Mouse (Mus musculus) kidney, embryonic 16.5 days (tissue): ENCODE results near the gene Lcn12. TPM values are rescaled to one million over a fixed set of nuclear protein-coding genes. Genes with fewer than 3 reads are reported as not detected.

Experiments
- ATAC-seq: fragments of 200-750 bp; cut with Nextera tagmentation; 2 replicates; pipeline ENCODE4 v1.8.0; 2017; ENCODE audit warnings: moderate TSS enrichment; ENCODE audit not compliant: low FRiP score, low TSS enrichment
- H3K27ac ChIP-seq: fragments of 300-500 bp; sonication (generic); 2 replicates; pipeline ENCODE4 v1.5.1; 2014; ENCODE audit warnings: low read length
- H3K27me3 ChIP-seq: fragments of 300-500 bp; sonication (generic); 2 replicates; pipeline ENCODE4 v1.6.1; 2014; ENCODE audit warnings: low read length, control low read depth, mixed read lengths; ENCODE audit not compliant: insufficient read depth
- H3K36me3 ChIP-seq: fragments of 300-500 bp; sonication (generic); 2 replicates; pipeline ENCODE4 v1.6.1; 2014; ENCODE audit warnings: low read length, control low read depth, mixed read lengths; ENCODE audit not compliant: insufficient read depth
- H3K4me1 ChIP-seq: fragments of 300-500 bp; sonication (generic); 2 replicates; pipeline ENCODE4 v1.6.1; 2014; ENCODE audit warnings: low read length, control low read depth, mixed read lengths; ENCODE audit not compliant: insufficient read depth
- H3K4me2 ChIP-seq: fragments of 300-500 bp; sonication (generic); replicated peaks from 2 replicates; pipeline ENCODE4 v1.6.1; 2014; ENCODE audit warnings: low read depth, low read length
- H3K4me3 ChIP-seq: fragments of 300-500 bp; sonication (generic); 2 replicates; pipeline ENCODE4 v1.5.1; 2014; ENCODE audit warnings: mild to moderate bottlenecking, low read length
- H3K9ac ChIP-seq: fragments of 300-500 bp; sonication (generic); replicated peaks from 2 replicates; pipeline ENCODE4 v1.6.1; 2014; ENCODE audit warnings: low read length
- H3K9me3 ChIP-seq: fragments of 300-500 bp; sonication (generic); 2 replicates; pipeline ENCODE4 v1.6.1; 2016; ENCODE audit warnings: low read length, control low read depth
- WGBS: fragments of 180-500 bp; shearing (Covaris S2); extraction: QIAGEN DNeasy Blood & Tissue Kit; methylation state at CpG from one replicate; pipeline ENCODE4 v1.1.7; 2014; 5-methylcytosine and 5-hydroxymethylcytosine counted together
- polyA plus RNA-seq: library from polyadenylated mRNA; unstranded; fragments of >200 nt; fragmentation: Nextera tagmentation; extraction: Ambion mirVana; gene quantifications from 2 replicates; pipeline ENCODE4 v1.2.1, GENCODE M21; 2015

Lcn12 gene
- polyA plus RNA-seq, 1 experiment from 2014 or later: not detected

- Histone ChIP-seq H3K4me1 (peaks cover 3% of the 10 kb centered on the region), H3K9me3 (no peaks in the 10 kb centered on the region), H3K27ac (no peak overlapping the region), H3K9ac (no peak overlapping the region), H3K4me3 (no peak overlapping the region), H3K27me3 (no peaks in the 10 kb centered on the region), H3K36me3 (peaks cover 24% of the 10 kb centered on the region), H3K4me2 (no peak overlapping the region)
- WGBS: 35% methylated on average over 5 of the region's 5 CpGs
- peak; percentile 60; the same call in 1 of the 2 replicates for ATAC-seq
Observed at GRCm38 (mm10) chr2:25506964-25507363, 13.3 kb upstream of the Lcn12 start.

- WGBS: 95% methylated on average over 4 of the region's 4 CpGs
- H3K4me1 ChIP-seq: peaks cover 11% of the 10 kb centered on the region
- no peak for ATAC-seq
- peaks cover 24% of the 10 kb centered on the region for H3K36me3 ChIP-seq
- no peak overlapping the region for H3K4me3 ChIP-seq
- no peaks in the 10 kb centered on the region for H3K27me3 ChIP-seq
- H3K4me2 ChIP-seq: no peak overlapping the region
- no peak overlapping the region for H3K9ac ChIP-seq
- no peaks in the 10 kb centered on the region for H3K9me3 ChIP-seq
- H3K27ac ChIP-seq: no peak overlapping the region
Observed at GRCm38 (mm10) chr2:25505860-25506259, 12.1 kb upstream of the Lcn12 start.

GRCm38 (mm10) chr2:25505000-25505399, 11.3 kb upstream of the Lcn12 start:
- no peak overlapping the region for H3K27ac ChIP-seq
- no peak overlapping the region for H3K9ac ChIP-seq
- ATAC-seq: no peak
- H3K4me1 ChIP-seq: peaks cover 14% of the 10 kb centered on the region
- H3K27me3 ChIP-seq: no peaks in the 10 kb centered on the region
- peaks cover 24% of the 10 kb centered on the region for H3K36me3 ChIP-seq
- no peak overlapping the region for H3K4me3 ChIP-seq
- no peak overlapping the region for H3K4me2 ChIP-seq
- no peaks in the 10 kb centered on the region for H3K9me3 ChIP-seq
- WGBS: 89% methylated on average over 1 of the region's 1 CpGs

GRCm38 (mm10) chr2:25504538-25504937, 10.8 kb upstream of the Lcn12 start:
- H3K4me3 ChIP-seq: no peak overlapping the region
- WGBS: 96% methylated on average over 15 of the region's 19 CpGs
- H3K27me3 ChIP-seq: no peaks in the 10 kb centered on the region
- peaks cover 14% of the 10 kb centered on the region for H3K4me1 ChIP-seq
- H3K4me2 ChIP-seq: no peak overlapping the region
- ATAC-seq: no peak
- H3K9ac ChIP-seq: no peak overlapping the region
- no peaks in the 10 kb centered on the region for H3K9me3 ChIP-seq
- H3K27ac ChIP-seq: no peak overlapping the region
- peaks cover 24% of the 10 kb centered on the region for H3K36me3 ChIP-seq

GRCm38 (mm10) chr2:25502726-25503125, 9.0 kb upstream of the Lcn12 start:
- H3K4me1 ChIP-seq: peaks cover 14% of the 10 kb centered on the region
- H3K4me3 ChIP-seq: no peak overlapping the region
- H3K4me2 ChIP-seq: no peak overlapping the region
- no peak overlapping the region for H3K9ac ChIP-seq
- no peaks in the 10 kb centered on the region for H3K9me3 ChIP-seq
- H3K36me3 ChIP-seq: peaks cover 24% of the 10 kb centered on the region
- no peaks in the 10 kb centered on the region for H3K27me3 ChIP-seq
- H3K27ac ChIP-seq: no peak overlapping the region
- WGBS: 81% methylated on average over 3 of the region's 3 CpGs
- ATAC-seq: no peak

- Histone ChIP-seq H3K9me3 (no peaks in the 10 kb centered on the region), H3K4me3 (peak within 1 kb of the TSS; percentile 87), H3K27ac (peak within 1 kb of the TSS; percentile 86), H3K9ac (peak within 1 kb of the TSS; percentile 98), H3K4me1 (peaks cover 14% of the 10 kb centered on the region), H3K36me3 (peaks cover 24% of the 10 kb centered on the region), H3K27me3 (no peaks in the 10 kb centered on the region), H3K4me2 (peak within 1 kb of the TSS; percentile 94)
- ATAC-seq: no peak
- WGBS: 73% methylated on average over 19 of the region's 20 CpGs
Observed at GRCm38 (mm10) chr2:25501593-25502486, 8.1 kb upstream of the Lcn12 start, which contains the start of gene C8g. Gene C8g, minus strand, starts transcription at chr2:25501719.

- H3K27me3 ChIP-seq: no peaks in the 10 kb centered on the region
- ATAC-seq: peak; percentile 84
- H3K4me2 ChIP-seq: peak within 1 kb of the TSS; percentile 94
- WGBS: under 1% methylated on average over 44 of the region's 44 CpGs
- H3K9me3 ChIP-seq: no peaks in the 10 kb centered on the region
- H3K4me3 ChIP-seq: peak within 1 kb of the TSS; percentile 87
- H3K4me1 ChIP-seq: peaks cover 14% of the 10 kb centered on the region
- H3K9ac ChIP-seq: peak within 1 kb of the TSS; percentile 98
- peaks cover 24% of the 10 kb centered on the region for H3K36me3 ChIP-seq
- H3K27ac ChIP-seq: peak within 1 kb of the TSS; percentile 86
Observed at GRCm38 (mm10) chr2:25500576-25501405, 7.1 kb upstream of the Lcn12 start, which contains the start of gene Fbxw5. Gene Fbxw5, plus strand, starts transcription at chr2:25500750.

GRCm38 (mm10) chr2:25500071-25500575, 6.4 kb upstream of the Lcn12 start:
- peak overlapping the region; percentile 68 for H3K27ac ChIP-seq

GRCm38 (mm10) chr2:25498622-25499478, 5.1 kb upstream of the Lcn12 start:
- H3K27ac ChIP-seq: peak overlapping the region; percentile 51; the same call in 1 of the 2 replicates
- peaks cover 14% of the 10 kb centered on the region for H3K4me1 ChIP-seq
- H3K36me3 ChIP-seq: peaks cover 10% of the 10 kb centered on the region
- H3K27me3 ChIP-seq: no peaks in the 10 kb centered on the region
- H3K9ac ChIP-seq: no peak overlapping the region
- WGBS: 58% methylated on average over 15 of the region's 15 CpGs
- no peak for ATAC-seq
- no peaks in the 10 kb centered on the region for H3K9me3 ChIP-seq
- no peak overlapping the region for H3K4me2 ChIP-seq
- no peak overlapping the region for H3K4me3 ChIP-seq

More at GRCm38 (mm10) chr2:25500071-25500575, 6.4 kb upstream of the Lcn12 start:
- WGBS: 64% methylated on average over 6 of the region's 6 CpGs
- peak overlapping the region; percentile 75 for H3K9ac ChIP-seq
- no peaks in the 10 kb centered on the region for H3K27me3 ChIP-seq
- peak; percentile 40 for ATAC-seq
- H3K4me1 ChIP-seq: peaks cover 14% of the 10 kb centered on the region
- H3K36me3 ChIP-seq: peaks cover 22% of the 10 kb centered on the region
- H3K9me3 ChIP-seq: no peaks in the 10 kb centered on the region
- H3K4me2 ChIP-seq: peak overlapping the region; percentile 94
- H3K4me3 ChIP-seq: peak overlapping the region; percentile 87
